Mouse (Mus musculus) bone marrow macrophage, adult 2 months (primary cell): Measurements from ENCODE around the gene Nup54. TPM values are rescaled to one million over a fixed set of nuclear protein-coding genes. Genes with fewer than 3 reads are reported as not detected.

ENCODE experiments used
- H3K27ac ChIP-seq: 2 replicates; pipeline ENCODE4 v1.5.1; 2012; ENCODE audit warnings: low read depth, low read length; ENCODE audit not compliant: insufficient read depth
- H3K4me1 ChIP-seq: 2 replicates; pipeline ENCODE4 v1.6.1; 2012; ENCODE audit warnings: low read length; ENCODE audit not compliant: control insufficient read depth, insufficient read depth
- H3K4me3 ChIP-seq: 2 replicates; pipeline ENCODE4 v1.5.1; 2012; ENCODE audit warnings: mild to moderate bottlenecking, low read length, moderate library complexity; ENCODE audit not compliant: insufficient read depth
- CTCF ChIP-seq: IDR thresholded peaks from 2 replicates; pipeline ENCODE4 v1.5.1; 2012; ENCODE audit warnings: low read depth, mild to moderate bottlenecking, low read length, moderate library complexity
- POLR2A ChIP-seq: IDR thresholded peaks from 2 replicates; pipeline ENCODE4 v1.6.1; 2012; ENCODE audit warnings: mild to moderate bottlenecking, low read depth, low read length, borderline replicate concordance
- polyA plus RNA-seq: library from polyadenylated mRNA; stranded (reverse); fragments of >200 nt; gene quantifications from 2 replicates; pipeline ENCODE4 v1.2.4, GENCODE M21; 2012; ENCODE audit not compliant: missing spikeins, insufficient read depth, insufficient read length

Nup54 gene
- polyA plus RNA-seq, 1 experiment = 20.4 TPM

- Histone ChIP-seq H3K4me1 (peaks cover 53% of the 10 kb centered on the region), H3K4me3 (no peak overlapping the region)
Measured at GRCm38 (mm10) chr5:92369151-92369994, 65.6 kb downstream of the Nup54 start.

GRCm38 (mm10) chr5:92368392-92368791 is 66.6 kb downstream of the Nup54 start:
- peak overlapping the region; percentile 13 for H3K4me3 ChIP-seq
- H3K27ac ChIP-seq = 0 out of 2 replicates have a peak overlapping the region, but pooled peaks have one; percentile 0
- TF ChIP-seq POLR2A = no peak
- no peak for TF ChIP-seq CTCF
- H3K4me1 ChIP-seq = peaks cover 43% of the 10 kb centered on the region

More at GRCm38 (mm10) chr5:92369151-92369994, 65.6 kb downstream of the Nup54 start:
- peak overlapping the region; percentile 9; the same call in 1 of the 2 replicates for H3K27ac ChIP-seq
- TF ChIP-seq POLR2A (no peak), CTCF (no peak)

GRCm38 (mm10) chr5:92366565-92366964 is 68.5 kb downstream of the Nup54 start:
- H3K4me1 ChIP-seq = peaks cover 28% of the 10 kb centered on the region
- no peak for TF ChIP-seq POLR2A
- no peak for TF ChIP-seq CTCF
- no peak overlapping the region for H3K27ac ChIP-seq
- H3K4me3 ChIP-seq = no peak overlapping the region

Other genes with a start within 250 kb of the Nup54 start
- 1.6 TPM in 1 of 2 replicates, not detected in the other for gene U90926, start 219.8 kb downstream of the Nup54 start, polyA plus RNA-seq
- 0.40 TPM in 1 of 2 replicates, not detected in the other for gene Ppef2, start 178.9 kb downstream of the Nup54 start, polyA plus RNA-seq
- 71.6 and 76.6 TPM in 2 replicates for gene Naaa, start 157.0 kb downstream of the Nup54 start, polyA plus RNA-seq
- gene Sdad1, start 124.7 kb downstream of the Nup54 start, polyA plus RNA-seq = 10.2 and 11.1 TPM in 2 replicates
- 0.38 and 0.55 TPM in 2 replicates for gene Cxcl9, start 107.1 kb downstream of the Nup54 start, polyA plus RNA-seq
- not detected in 2 replicates for gene Art3, start 103.4 kb downstream of the Nup54 start, polyA plus RNA-seq
- 30.4 and 32.0 TPM in 2 replicates for gene Cxcl10, start 86.3 kb downstream of the Nup54 start, polyA plus RNA-seq
- gene Scarb2, start 71.6 kb upstream of the Nup54 start, polyA plus RNA-seq = 93.7 and 98.6 TPM in 2 replicates
- not detected in 2 replicates for gene Fam47e, start 119.8 kb upstream of the Nup54 start, polyA plus RNA-seq
- 1.1 and 2.4 TPM in 2 replicates for gene Stbd1, start 167.8 kb upstream of the Nup54 start, polyA plus RNA-seq
- gene Ccdc158, start 240.1 kb upstream of the Nup54 start, polyA plus RNA-seq = 0.21 TPM in 1 of 2 replicates, not detected in the other
- gene Shroom3, start 248.2 kb upstream of the Nup54 start, polyA plus RNA-seq = not detected in 2 replicates